Mouse (Mus musculus): ENCODE results near the gene Ppp2ca. TPM values are rescaled to one million over a fixed set of nuclear protein-coding genes. Genes with fewer than 3 reads are reported as not detected.
A peak's percentile ranks its signal among the peaks of the same experiment; 100 is the strongest.

Gene Ppp2ca
- polyA plus RNA-seq, 1 experiment from 2014 or later = 137 TPM

- H3K4me3 ChIP-seq = peak overlapping the region; percentile 38
- H3K9me3 ChIP-seq = no peaks in the 10 kb centered on the region
- 0 out of 2 replicates have a peak overlapping the region, but pooled peaks have one; percentile 17 for H3K9ac ChIP-seq
- peak overlapping the region; percentile 61 for H3K4me2 ChIP-seq
- H3K4me1 ChIP-seq (replicated peaks) = peaks cover 11% of the 10 kb centered on the region; the same call in 1 of the 2 replicates
- H3K36me3 ChIP-seq = no peaks in the 10 kb centered on the region
- WGBS = 26% methylated on average over 12 of the region's 12 CpGs
- no peak for ATAC-seq (ENCODE audit: low read depth)
- H3K27me3 ChIP-seq = peaks cover 63% of the 10 kb centered on the region
- no peak overlapping the region for H3K27ac ChIP-seq (replicated peaks)
These were observed 70.0 kb downstream of the Ppp2ca start for GRCm38 (mm10) chr11:52168461-52168860.

Small RNA genes lying within 50 kb of the gene (microRNA-seq; reads per million reads assigned to microRNA genes)
- gene Gm24157 (not detected), gene Mir3061 (23.6 reads per million, percentile 36 among the genes with 10 or more reads in this experiment)

Other genes starting within 250 kb of the Ppp2ca start
- gene Jade2, start 241.0 kb upstream of the Ppp2ca start, polyA plus RNA-seq (2015; fragmentation: Nextera tagmentation; extraction: Ambion mirVana) = 0.33 and 0.46 TPM in 2 replicates
- 115 and 116 TPM in 2 replicates for gene Cdkn2aipnl, start 131.0 kb upstream of the Ppp2ca start, polyA plus RNA-seq (2015; fragmentation: Nextera tagmentation; extraction: Ambion mirVana)
- gene Ube2b, start 97.9 kb upstream of the Ppp2ca start, polyA plus RNA-seq (2015; fragmentation: Nextera tagmentation; extraction: Ambion mirVana) = 265 and 279 TPM in 2 replicates
- 23.7 and 24.2 TPM in 2 replicates for gene Cdkl3, start 94.5 kb upstream of the Ppp2ca start, polyA plus RNA-seq (2015; fragmentation: Nextera tagmentation; extraction: Ambion mirVana)
- not detected in 2 replicates for gene Olfr1373, start 46.8 kb downstream of the Ppp2ca start, polyA plus RNA-seq (2015; fragmentation: Nextera tagmentation; extraction: Ambion mirVana)
- gene Olfr1371, start 115.3 kb downstream of the Ppp2ca start, polyA plus RNA-seq (2015; fragmentation: Nextera tagmentation; extraction: Ambion mirVana) = not detected in 2 replicates
- gene Skp1a, start 133.3 kb downstream of the Ppp2ca start, polyA plus RNA-seq (2015; fragmentation: Nextera tagmentation; extraction: Ambion mirVana) = 1,170 and 1,204 TPM in 2 replicates
- gene Tcf7, start 184.3 kb downstream of the Ppp2ca start, polyA plus RNA-seq (2015; fragmentation: Nextera tagmentation; extraction: Ambion mirVana) = 5.9 TPM in 2 replicates